Mouse (Mus musculus) liver, embryonic 11.5 days (tissue): ENCODE results near the gene Rpa3. TPM values are rescaled to one million over a fixed set of nuclear protein-coding genes. Genes with fewer than 3 reads are reported as not detected.

ENCODE experiments used
- ATAC-seq: fragments of 200-750 bp; cut with Nextera tagmentation; replicated peaks from 2 replicates; pipeline ENCODE4 v1.8.0; 2017; ENCODE audit warnings: moderate number of reproducible peaks, mild to moderate bottlenecking, moderate TSS enrichment, moderate library complexity; ENCODE audit not compliant: low FRiP score
- DNase-seq: peaks from one replicate; pipeline ENCODE4 v3.0.0-alpha.2; 2017; ENCODE audit warnings: low spot score
- H3K27ac ChIP-seq: fragments of 300-500 bp; sonication (generic); 2 replicates; pipeline ENCODE4 v1.5.1; 2014; ENCODE audit warnings: mild to moderate bottlenecking, low read depth, low read length, control low read depth
- H3K27me3 ChIP-seq: fragments of 300-500 bp; sonication (generic); replicated peaks from 2 replicates; pipeline ENCODE4 v1.6.1; 2014; ENCODE audit warnings: low read length, mixed read lengths; ENCODE audit not compliant: control insufficient read depth, insufficient read depth
- H3K36me3 ChIP-seq: fragments of 300-500 bp; sonication (generic); 2 replicates; pipeline ENCODE4 v1.6.1; 2014; ENCODE audit warnings: mild to moderate bottlenecking, low read length, moderate library complexity, mixed read lengths; ENCODE audit not compliant: control insufficient read depth, insufficient read depth
- H3K4me1 ChIP-seq: fragments of 300-500 bp; sonication (generic); replicated peaks from 2 replicates; pipeline ENCODE4 v1.6.1; 2014; ENCODE audit warnings: low read length, mixed read lengths; ENCODE audit not compliant: control insufficient read depth, insufficient read depth
- H3K4me2 ChIP-seq: fragments of 300-500 bp; sonication (generic); 2 replicates; pipeline ENCODE4 v1.6.1; 2014; ENCODE audit warnings: mild to moderate bottlenecking, control low read depth, moderate library complexity
- H3K4me3 ChIP-seq: fragments of 300-500 bp; sonication (generic); 2 replicates; pipeline ENCODE4 v1.5.1; 2014; ENCODE audit warnings: low read depth, low read length, control low read depth
- H3K9ac ChIP-seq: fragments of 300-500 bp; sonication (generic); 2 replicates; pipeline ENCODE4 v1.6.1; 2014; ENCODE audit warnings: low read depth, low read length, control low read depth
- H3K9me3 ChIP-seq: fragments of 300-500 bp; sonication (generic); 2 replicates; pipeline ENCODE4 v1.6.1; 2016; ENCODE audit warnings: low read length, inconsistent platforms, mixed read lengths; ENCODE audit not compliant: control insufficient read depth
- WGBS: fragments of 180-500 bp; shearing (Covaris S2); extraction: QIAGEN DNeasy Blood & Tissue Kit; methylation state at CpG from one replicate; pipeline ENCODE4 v1.1.7; 2014; 5-methylcytosine and 5-hydroxymethylcytosine counted together
- polyA plus RNA-seq: library from polyadenylated mRNA; unstranded; fragments of >200 nt; fragmentation: Nextera tagmentation; extraction: Ambion mirVana; gene quantifications from 2 replicates; pipeline ENCODE4 v1.2.1, GENCODE M21; 2014

Gene Rpa3
- polyA plus RNA-seq = 211 and 219 TPM in 2 replicates

GRCm38 (mm10) chr6:8259004-8259666, at the start of gene Rpa3, which contains the start of the genes Umad1 and Gm45062:
Gene Rpa3 (minus strand): TSS chr6:8259173.
Gene Umad1 (plus strand): TSS chr6:8259288.
Gene Gm45062 (plus strand): TSS chr6:8259450.
- DNase-seq (peak; percentile 93), ATAC-seq (peak; percentile 100)
- WGBS = under 1% methylated on average over 62 of the region's 64 CpGs
- H3K9me3 ChIP-seq = no peaks in the 10 kb centered on the region
- H3K4me1 ChIP-seq = peaks cover 8% of the 10 kb centered on the region
- peak within 1 kb of the TSS; percentile 38; the same call in 1 of the 2 replicates for H3K27ac ChIP-seq
- H3K27me3 ChIP-seq = no peaks in the 10 kb centered on the region
- H3K9ac ChIP-seq = peak within 1 kb of the TSS; percentile 83
- H3K36me3 ChIP-seq = peaks cover 4% of the 10 kb centered on the region; the same call in 1 of the 2 replicates
- peak within 1 kb of the TSS; percentile 94 for H3K4me2 ChIP-seq
- peak within 1 kb of the TSS; percentile 86 for H3K4me3 ChIP-seq

- no peak for ATAC-seq
- H3K27ac ChIP-seq = no peak overlapping the region
- no peak overlapping the region for H3K9ac ChIP-seq
- no peaks in the 10 kb centered on the region for H3K9me3 ChIP-seq
- no peak overlapping the region for H3K4me2 ChIP-seq
- WGBS = 89% methylated on average over 6 of the region's 6 CpGs
- DNase-seq = no peak
- no peaks in the 10 kb centered on the region for H3K27me3 ChIP-seq
- H3K4me3 ChIP-seq = no peak overlapping the region
- H3K36me3 ChIP-seq = no peaks in the 10 kb centered on the region
- H3K4me1 ChIP-seq = no peaks in the 10 kb centered on the region
Measured at GRCm38 (mm10) chr6:8307878-8308775, 49.2 kb upstream of the Rpa3 start.

- H3K4me2 ChIP-seq = no peak overlapping the region
- no peaks in the 10 kb centered on the region for H3K9me3 ChIP-seq
- no peaks in the 10 kb centered on the region for H3K4me1 ChIP-seq
- H3K36me3 ChIP-seq = no peaks in the 10 kb centered on the region
- DNase-seq (no peak), ATAC-seq (no peak)
- H3K27me3 ChIP-seq = no peaks in the 10 kb centered on the region
- no peak overlapping the region for H3K9ac ChIP-seq
- 82% methylated on average over 6 of the region's 6 CpGs for WGBS
- H3K4me3 ChIP-seq = no peak overlapping the region
- no peak overlapping the region for H3K27ac ChIP-seq
Measured at GRCm38 (mm10) chr6:8299066-8299863, 40.3 kb upstream of the Rpa3 start.

GRCm38 (mm10) chr6:8294048-8294784, 35.2 kb upstream of the Rpa3 start:
- Histone ChIP-seq H3K4me3 (no peak overlapping the region), H3K27ac (no peak overlapping the region), H3K4me1 (no peaks in the 10 kb centered on the region), H3K36me3 (no peaks in the 10 kb centered on the region), H3K27me3 (no peaks in the 10 kb centered on the region), H3K9me3 (no peaks in the 10 kb centered on the region), H3K4me2 (no peak overlapping the region), H3K9ac (no peak overlapping the region)
- 86% methylated on average over 4 of the region's 4 CpGs for WGBS
- DNase-seq (no peak), ATAC-seq (no peak)

- H3K27me3 ChIP-seq = no peaks in the 10 kb centered on the region
- H3K9ac ChIP-seq = no peak overlapping the region
- no peaks in the 10 kb centered on the region for H3K4me1 ChIP-seq
- no peaks in the 10 kb centered on the region for H3K9me3 ChIP-seq
- no peak overlapping the region for H3K4me3 ChIP-seq
- H3K36me3 ChIP-seq = no peaks in the 10 kb centered on the region
- DNase-seq (no peak), ATAC-seq (no peak)
- H3K4me2 ChIP-seq = no peak overlapping the region
- H3K27ac ChIP-seq = no peak overlapping the region
- 89% methylated on average over 4 of the region's 4 CpGs for WGBS
Measured at GRCm38 (mm10) chr6:8288755-8289580, 30.0 kb upstream of the Rpa3 start.

GRCm38 (mm10) chr6:8286146-8286545, 27.2 kb upstream of the Rpa3 start:
- no peak overlapping the region for H3K27ac ChIP-seq
- DNase-seq (no peak), ATAC-seq (0 out of 2 replicates have a peak, but pooled peaks have one; percentile 20)
- 93% methylated on average over 3 of the region's 3 CpGs for WGBS
- H3K4me1 ChIP-seq = no peaks in the 10 kb centered on the region
- H3K4me2 ChIP-seq = no peak overlapping the region
- no peak overlapping the region for H3K4me3 ChIP-seq
- no peaks in the 10 kb centered on the region for H3K36me3 ChIP-seq
- no peaks in the 10 kb centered on the region for H3K9me3 ChIP-seq
- H3K9ac ChIP-seq = no peak overlapping the region
- no peaks in the 10 kb centered on the region for H3K27me3 ChIP-seq

- H3K9me3 ChIP-seq = no peaks in the 10 kb centered on the region
- ATAC-seq (no peak), DNase-seq (no peak)
- no peak overlapping the region for H3K27ac ChIP-seq
- no peaks in the 10 kb centered on the region for H3K4me1 ChIP-seq
- H3K9ac ChIP-seq = no peak overlapping the region
- no peaks in the 10 kb centered on the region for H3K36me3 ChIP-seq
- H3K27me3 ChIP-seq = no peaks in the 10 kb centered on the region
- no peak overlapping the region for H3K4me3 ChIP-seq
- WGBS = 77% methylated on average over 3 of the region's 3 CpGs
- H3K4me2 ChIP-seq = no peak overlapping the region
Measured at GRCm38 (mm10) chr6:8285401-8285960, 26.5 kb upstream of the Rpa3 start.
